Mouse (Mus musculus) heart, adult 2 months (tissue): ENCODE data around the gene Scaf4.

ENCODE experiments used
- CTCF ChIP-seq: fragments of 200-600 bp; IDR thresholded peaks from 2 replicates; pipeline ENCODE4 v1.8.1; 2022; ENCODE audit warnings: antibody characterized with exemption, mild to moderate bottlenecking, moderate library complexity
- EP300 ChIP-seq: fragments of 200-500 bp; IDR thresholded peaks from 2 replicates; pipeline ENCODE4 v1.6.1; 2011; ENCODE audit warnings: low read depth, low read length, control low read depth; ENCODE audit not compliant: insufficient read depth
- POLR2A ChIP-seq: fragments of 200-500 bp; IDR thresholded peaks from 2 replicates; pipeline ENCODE4 v1.6.1; 2011; ENCODE audit warnings: mild to moderate bottlenecking, low read depth, low read length, control low read depth; ENCODE audit not compliant: insufficient read depth

DNA sequence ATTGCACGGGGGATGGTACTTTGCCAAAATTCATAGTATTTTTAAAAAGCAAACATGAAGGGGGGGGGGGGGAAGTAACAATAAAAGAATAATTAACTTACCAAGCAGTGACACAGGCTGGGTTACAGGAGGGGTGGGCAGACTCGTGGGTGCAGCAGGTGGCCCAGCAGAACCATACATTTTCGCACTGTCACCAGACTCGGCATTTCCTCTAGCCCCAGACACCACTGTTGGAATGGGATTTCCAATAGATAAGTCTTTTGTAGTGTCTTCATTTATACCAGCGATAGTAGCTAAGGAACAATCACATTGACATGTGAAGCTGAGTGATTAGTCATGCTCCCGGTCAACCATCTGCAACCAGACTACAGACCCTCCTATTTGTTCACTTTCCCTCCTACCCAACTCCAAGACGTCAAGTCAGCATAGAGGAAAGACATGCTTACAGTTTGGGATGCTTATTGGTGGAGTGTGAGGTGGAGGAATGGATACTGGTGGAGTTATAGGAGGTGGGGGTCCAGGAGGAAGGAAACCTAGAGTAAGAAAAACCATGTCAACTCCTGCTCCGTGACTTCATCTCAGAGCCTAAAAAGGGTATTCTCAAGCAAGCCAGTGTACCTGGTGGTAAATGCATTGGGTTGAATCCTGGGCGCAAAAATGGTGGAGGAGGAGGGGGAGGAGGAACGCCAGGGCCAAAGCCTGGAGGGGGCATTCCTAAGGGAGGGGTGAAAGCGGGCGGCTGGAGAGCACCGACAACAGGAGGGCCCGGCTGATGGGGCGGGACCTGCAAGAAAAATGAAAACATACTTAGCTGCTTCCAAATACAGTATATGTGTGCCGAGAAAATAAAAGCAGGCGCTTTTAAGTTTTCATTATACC is 41.6 kb downstream of the Scaf4 start:
- no peak for TF ChIP-seq CTCF
- TF ChIP-seq POLR2A = no peak
- TF ChIP-seq EP300 = no peak
